Mouse (Mus musculus) MEL (cell line): ENCODE results near the gene Pygo2. TPM values are rescaled to one million over a fixed set of nuclear protein-coding genes. Genes with fewer than 3 reads are reported as not detected.

Experiments used
- DNase-seq: peaks from one replicate; pipeline ENCODE4 v3.0.0; 2011; ENCODE audit warnings: low read depth, low spot score
- H3K27ac ChIP-seq: 2 replicates; pipeline ENCODE4 v1.5.1; 2012; ENCODE audit warnings: low read depth, mild to moderate bottlenecking, control low read depth, low read length, moderate library complexity; ENCODE audit not compliant: control insufficient read depth
- H3K27me3 ChIP-seq, 2 experiments: fragments of 150-350 bp in 1 of 2; sonication (generic) in 1 of 2; 2 replicates each; pipeline ENCODE4 v1.6.1; 2012; ENCODE audit warnings: low read length in 2 of 2, mild to moderate bottlenecking in 2 of 2, improper control_type of control experiment in 1 of 2, moderate library complexity in 1 of 2; ENCODE audit not compliant: insufficient read depth in 2 of 2, control insufficient read depth in 1 of 2
- H3K36me3 ChIP-seq, 2 experiments: 2 replicates each; pipeline ENCODE4 v1.6.1; 2012 to 2014; ENCODE audit warnings: low read length in 2 of 2, improper control_type of control experiment in 1 of 2, inconsistent platforms in 1 of 2, mild to moderate bottlenecking in 1 of 2; ENCODE audit not compliant: insufficient read depth in 2 of 2, control insufficient read depth in 1 of 2
- H3K4me1 ChIP-seq, 2 experiments: fragments of 150-350 bp in 1 of 2; sonication (generic) in 1 of 2; 2 replicates each; pipeline ENCODE4 v1.6.1; 2012; ENCODE audit warnings: low read length in 2 of 2, improper control_type of control experiment in 1 of 2, mild to moderate bottlenecking in 1 of 2; ENCODE audit not compliant: insufficient read depth in 2 of 2, control insufficient read depth in 1 of 2
- H3K4me3 ChIP-seq, 2 experiments: fragments of 150-350 bp in 1 of 2; sonication (generic) in 1 of 2; 2 replicates each; pipeline ENCODE4 v1.5.1; 2012; ENCODE audit warnings: low read depth in 2 of 2, low read length in 2 of 2, mild to moderate bottlenecking in 2 of 2, moderate library complexity in 2 of 2, control low read depth in 1 of 2, improper control_type of control experiment in 1 of 2; ENCODE audit not compliant: control insufficient read depth in 1 of 2, insufficient read depth in 1 of 2
- H3K79me2 ChIP-seq: 2 replicates; pipeline ENCODE4 v1.6.1; 2012; ENCODE audit warnings: mild to moderate bottlenecking, low read length, moderate library complexity; ENCODE audit not compliant: control insufficient read depth, poor library complexity, insufficient read depth
- H3K9ac ChIP-seq: 2 replicates; pipeline ENCODE4 v1.6.1; 2012; ENCODE audit warnings: low read depth, mild to moderate bottlenecking, control low read depth, low read length, moderate library complexity; ENCODE audit not compliant: control insufficient read depth, poor library complexity, severe bottlenecking
- H3K9me3 ChIP-seq: fragments of 150-350 bp; sonication (generic); replicated peaks from 2 replicates; pipeline ENCODE4 v1.6.1; 2012; ENCODE audit warnings: mild to moderate bottlenecking, low read length, improper control_type of control experiment, moderate library complexity; ENCODE audit not compliant: insufficient read depth
- BHLHE40 ChIP-seq: IDR thresholded peaks from 2 replicates; pipeline ENCODE4 v1.6.1; 2012; ENCODE audit warnings: low read depth, mild to moderate bottlenecking, inconsistent platforms, low read length, improper control_type of control experiment, borderline replicate concordance
- CHD1 ChIP-seq: IDR thresholded peaks from 2 replicates; pipeline ENCODE4 v1.6.1; 2012; ENCODE audit warnings: low read depth, mild to moderate bottlenecking, inconsistent platforms, low read length, improper control_type of control experiment
- CHD2 ChIP-seq: IDR thresholded peaks from 2 replicates; pipeline ENCODE4 v1.6.1; 2011; ENCODE audit warnings: low read length, improper control_type of control experiment
- CTCF ChIP-seq, 3 experiments: IDR thresholded peaks in 2 of 3; conservative IDR thresholded peaks in 1 of 3; 2 replicates each; pipeline ENCODE4 v1.5.1; 2011 to 2012; ENCODE audit warnings: low read length in 3 of 3, low read depth in 2 of 3, mild to moderate bottlenecking in 2 of 3, improper control_type of control experiment in 1 of 3, inconsistent platforms in 1 of 3, mixed read lengths in 1 of 3, moderate library complexity in 1 of 3; ENCODE audit not compliant: control insufficient read depth in 1 of 3, insufficient read depth in 1 of 3, poor library complexity in 1 of 3, severe bottlenecking in 1 of 3
- E2F4 ChIP-seq: IDR thresholded peaks from 2 replicates; pipeline ENCODE4 v1.6.1; 2011; ENCODE audit warnings: low read depth, low read length, improper control_type of control experiment, borderline replicate concordance
- ELF1 ChIP-seq: IDR thresholded peaks from 2 replicates; pipeline ENCODE4 v1.6.1; 2014; ENCODE audit warnings: low read depth, mild to moderate bottlenecking, inconsistent platforms, low read length, improper control_type of control experiment, moderate library complexity
- EP300 ChIP-seq, 2 experiments: IDR thresholded peaks; 2 replicates each; pipeline ENCODE4 v1.6.1; 2011; ENCODE audit warnings: improper control_type of control experiment in 2 of 2, low read length in 2 of 2, low read depth in 1 of 2, mild to moderate bottlenecking in 1 of 2
- ETS1 ChIP-seq: IDR thresholded peaks from 2 replicates; pipeline ENCODE4 v1.6.1; 2012; ENCODE audit warnings: low read depth, mild to moderate bottlenecking, inconsistent platforms, low read length, improper control_type of control experiment, moderate library complexity
- GABPA ChIP-seq: IDR thresholded peaks from 2 replicates; pipeline ENCODE4 v1.6.1; 2012; ENCODE audit warnings: low read depth, mild to moderate bottlenecking, inconsistent platforms, low read length, improper control_type of control experiment, moderate library complexity
- GATA1 ChIP-seq: IDR thresholded peaks from 2 replicates; pipeline ENCODE4 v1.6.1; 2011; ENCODE audit warnings: low read depth, low read length, improper control_type of control experiment
- HCFC1 ChIP-seq: IDR thresholded peaks from 2 replicates; pipeline ENCODE4 v1.6.1; 2012; ENCODE audit warnings: low read depth, mild to moderate bottlenecking, inconsistent platforms, low read length, improper control_type of control experiment, moderate library complexity
- JUND ChIP-seq: IDR thresholded peaks from 2 replicates; pipeline ENCODE4 v1.6.1; 2011; ENCODE audit warnings: low read depth, mild to moderate bottlenecking, improper control_type of control experiment, low read length
- KAT2A ChIP-seq: conservative IDR thresholded peaks from 2 replicates; pipeline ENCODE4 v1.6.1; 2012; ENCODE audit warnings: low read depth, low read length, improper control_type of control experiment, inconsistent platforms
- MAFK ChIP-seq: IDR thresholded peaks from 2 replicates; pipeline ENCODE4 v1.6.1; 2011; ENCODE audit warnings: low read depth, mild to moderate bottlenecking, low read length, improper control_type of control experiment, borderline replicate concordance
- MAX ChIP-seq: IDR thresholded peaks from 2 replicates; pipeline ENCODE4 v1.6.1; 2011; ENCODE audit warnings: low read length, improper control_type of control experiment
- MEF2A ChIP-seq: IDR thresholded peaks from 2 replicates; pipeline ENCODE4 v1.6.1; 2014; ENCODE audit warnings: low read depth, mild to moderate bottlenecking, inconsistent platforms, low read length, improper control_type of control experiment; ENCODE audit not compliant: poor library complexity, insufficient replicate concordance, severe bottlenecking; ENCODE audit errors: extremely low read depth
- MXI1 ChIP-seq: IDR thresholded peaks from 2 replicates; pipeline ENCODE4 v1.6.1; 2011; ENCODE audit warnings: mild to moderate bottlenecking, low read depth, low read length, improper control_type of control experiment
- MYB ChIP-seq: IDR thresholded peaks from 2 replicates; pipeline ENCODE4 v1.6.1; 2011; ENCODE audit warnings: mild to moderate bottlenecking, low read depth, low read length, improper control_type of control experiment
- MYC ChIP-seq: IDR thresholded peaks from 2 replicates; pipeline ENCODE4 v1.6.1; 2011; ENCODE audit warnings: low read depth, mild to moderate bottlenecking, low read length, improper control_type of control experiment, moderate library complexity
- NELFE ChIP-seq: IDR thresholded peaks from 2 replicates; pipeline ENCODE4 v1.6.1; 2011; ENCODE audit warnings: low read depth, low read length, improper control_type of control experiment
- NRF1 ChIP-seq: IDR thresholded peaks from 2 replicates; pipeline ENCODE4 v1.6.1; 2014; ENCODE audit warnings: low read depth, mild to moderate bottlenecking, inconsistent platforms, low read length, improper control_type of control experiment, moderate library complexity; ENCODE audit not compliant: poor library complexity, insufficient read depth, severe bottlenecking
- POLR2A ChIP-seq, 2 experiments: IDR thresholded peaks; 2 replicates each; pipeline ENCODE4 v1.6.1; 2011 to 2012; ENCODE audit warnings: low read length in 2 of 2, mild to moderate bottlenecking in 2 of 2, control low read depth in 1 of 2, improper control_type of control experiment in 1 of 2, low read depth in 1 of 2, moderate library complexity in 1 of 2; ENCODE audit not compliant: control insufficient read depth in 1 of 2, insufficient read depth in 1 of 2, poor library complexity in 1 of 2
- POLR2AphosphoS5 ChIP-seq: IDR thresholded peaks from 2 replicates; pipeline ENCODE4 v1.6.1; 2012; ENCODE audit warnings: low read depth, borderline replicate concordance, mild to moderate bottlenecking, inconsistent platforms, low read length, moderate library complexity, mixed read lengths
- RAD21 ChIP-seq: IDR thresholded peaks from 2 replicates; pipeline ENCODE4 v1.6.1; 2011; ENCODE audit warnings: mild to moderate bottlenecking, low read depth, low read length, improper control_type of control experiment
- RCOR1 ChIP-seq: IDR thresholded peaks from 2 replicates; pipeline ENCODE4 v1.6.1; 2012; ENCODE audit warnings: low read depth, mild to moderate bottlenecking, inconsistent platforms, low read length, improper control_type of control experiment
- SIN3A ChIP-seq: IDR thresholded peaks from 2 replicates; pipeline ENCODE4 v1.6.1; 2012; ENCODE audit warnings: low read length, improper control_type of control experiment, inconsistent platforms
- SMC3 ChIP-seq: IDR thresholded peaks from 2 replicates; pipeline ENCODE4 v1.6.1; 2011; ENCODE audit warnings: low read depth, low read length, improper control_type of control experiment
- TAL1 ChIP-seq: IDR thresholded peaks from 2 replicates; pipeline ENCODE4 v1.6.1; 2012; ENCODE audit warnings: mild to moderate bottlenecking, inconsistent platforms, low read length, moderate library complexity, mixed read lengths
- TBP ChIP-seq: IDR thresholded peaks from 2 replicates; pipeline ENCODE4 v1.8.0; 2011; ENCODE audit warnings: low read depth, low read length, improper control_type of control experiment
- UBTF ChIP-seq: IDR thresholded peaks from 2 replicates; pipeline ENCODE4 v1.6.1; 2012; ENCODE audit warnings: low read depth, mild to moderate bottlenecking, inconsistent platforms, low read length, improper control_type of control experiment, moderate library complexity, borderline replicate concordance; ENCODE audit not compliant: insufficient read depth
- USF1 ChIP-seq: IDR thresholded peaks from 2 replicates; pipeline ENCODE4 v1.6.1; 2014; ENCODE audit warnings: low read depth, mild to moderate bottlenecking, inconsistent platforms, low read length, improper control_type of control experiment, moderate library complexity
- USF2 ChIP-seq, 2 experiments: IDR thresholded peaks; 2 replicates each; pipeline ENCODE4 v1.6.1; 2011 to 2012; ENCODE audit warnings: improper control_type of control experiment in 2 of 2, low read length in 2 of 2, borderline replicate concordance in 1 of 2, inconsistent platforms in 1 of 2, low read depth in 1 of 2, mild to moderate bottlenecking in 1 of 2; ENCODE audit not compliant: insufficient read depth in 1 of 2
- ZC3H11A ChIP-seq: IDR thresholded peaks from 2 replicates; pipeline ENCODE4 v1.6.1; 2012; ENCODE audit warnings: low read depth, mild to moderate bottlenecking, inconsistent platforms, low read length, improper control_type of control experiment
- ZMIZ1 ChIP-seq: IDR thresholded peaks from 2 replicates; pipeline ENCODE4 v1.6.1; 2012; ENCODE audit warnings: low read depth, mild to moderate bottlenecking, inconsistent platforms, low read length, improper control_type of control experiment, moderate library complexity
- ZNF384 ChIP-seq: IDR thresholded peaks from 2 replicates; pipeline ENCODE4 v1.6.1; 2012; ENCODE audit warnings: low read depth, mild to moderate bottlenecking, inconsistent platforms, low read length, improper control_type of control experiment
- polyA plus RNA-seq, 2 experiments: library from polyadenylated mRNA; stranded (reverse) in 1 of 2; unstranded in 1 of 2; fragments of >175 nt in 1 of 2; fragments of >200 nt in 1 of 2; gene quantifications; 2 replicates each; pipeline versions ENCODE4 v1.2.1 to v1.2.4; 2012; ENCODE audit warnings: low replicate concordance in 2 of 2, low read depth in 1 of 2; ENCODE audit not compliant: insufficient read length in 2 of 2, insufficient read depth in 1 of 2, missing spikeins in 1 of 2
- total RNA-seq: library from RNA; depleted of rRNA; stranded (reverse); fragments of 300-350 nt; gene quantifications from 2 replicates; pipeline ENCODE4 v1.2.3, GENCODE M21; 2012

The Pygo2 gene
- total and polyA plus RNA-seq, 3 experiments: 50.3 to 61.1 TPM; not detected in 1

DNA sequence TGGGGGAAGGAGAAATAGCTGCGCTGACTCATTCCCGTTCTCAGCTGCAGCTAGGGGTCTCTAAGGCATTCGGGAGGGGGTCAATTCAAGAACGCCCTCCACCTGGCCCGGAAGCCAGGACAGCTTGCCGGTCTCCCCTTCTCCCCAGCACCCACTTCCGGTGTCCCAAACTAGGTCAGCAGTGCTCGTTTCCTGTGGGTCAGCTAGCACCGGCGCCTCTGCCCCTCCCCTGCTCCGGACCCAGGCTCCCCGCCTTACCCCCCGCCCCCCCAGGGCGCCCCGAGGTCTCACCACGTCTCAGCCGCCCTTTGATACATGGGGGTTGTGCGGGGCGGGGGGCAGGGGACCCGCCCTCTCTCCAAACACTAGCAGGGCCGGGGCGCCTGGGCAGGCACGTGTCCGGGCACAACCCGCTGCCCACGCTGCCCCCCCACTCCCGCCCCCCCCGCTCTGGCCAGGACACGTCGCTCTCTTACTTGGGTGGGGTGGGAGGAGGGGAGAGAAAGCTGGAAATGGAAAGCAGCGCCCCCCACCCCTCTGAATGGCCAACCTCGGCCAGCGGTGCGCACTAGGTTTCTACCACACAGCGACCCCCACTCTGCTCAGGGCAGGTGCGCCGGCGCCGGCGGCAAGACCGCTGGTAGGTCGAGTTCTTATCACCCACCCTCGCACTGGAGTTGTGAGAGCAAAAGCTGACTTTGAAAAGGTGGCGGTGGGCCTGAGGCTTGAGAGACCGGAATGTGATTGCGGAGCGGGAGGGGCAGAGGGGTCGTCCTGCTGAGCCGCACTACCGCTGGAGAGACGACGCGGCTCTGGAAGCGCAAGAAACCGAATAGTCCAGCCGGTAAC, 38.1 kb upstream of the Pygo2 start:
- Histone ChIP-seq H3K9me3 (no peaks in the 10 kb centered on the region), H3K9ac (peak overlapping the region; percentile 83), H3K27me3 (no peaks in the 10 kb centered on the region), H3K27ac (peak overlapping the region; percentile 82), H3K4me3 (peak overlapping the region; percentile 86 to 94), H3K79me2 (peaks cover 16% of the 10 kb centered on the region), H3K36me3 (peaks cover 0 to 32% of the 10 kb centered on the region in 2 experiments; a peak in 2 of 4 replicates), H3K4me1 (peaks cover 14 to 43% of the 10 kb centered on the region in 2 experiments)
- DNase-seq: peak; percentile 68
- TF ChIP-seq NELFE (peak; percentile 31), ETS1 (peak; percentile 33; the same call in 1 of the 2 replicates), MYB (no peak), MAX (peak; percentile 42; the same call in 1 of the 2 replicates), RAD21 (no peak), ELF1 (peak; percentile 55; the same call in 1 of the 2 replicates), CTCF (IDR thresholded peaks at IDR 0.05 in 2 of 3, conservative IDR thresholded peaks at IDR 0.05 in 1 of 3; ENCODE audit: control insufficient read depth in 1 of 3, insufficient read depth in 1 of 3, low read depth in 2 of 3, low read length in 3 of 3, poor library complexity in 1 of 3, severe bottlenecking in 1 of 3) (no peak), USF1 (0 out of 2 replicates have a peak, but pooled peaks have one; percentile 2), CHD1 (no peak; the same call in 1 of the 2 replicates), SIN3A (peak; percentile 71), TBP (no peak), ZNF384 (no peak), MEF2A (no peak), POLR2A (IDR thresholded peaks at IDR 0.05; ENCODE audit: control insufficient read depth in 1 of 2, insufficient read depth in 1 of 2, low read depth in 1 of 2, low read length in 2 of 2, poor library complexity in 1 of 2) (peak in 1 of 2 experiments; percentile 27; a peak in 2 of 4 replicates), JUND (no peak), ZC3H11A (no peak), TAL1 (no peak), SMC3 (no peak), HCFC1 (peak; percentile 50; the same call in 1 of the 2 replicates), USF2 (IDR thresholded peaks at IDR 0.05; ENCODE audit: borderline replicate concordance in 1 of 2, insufficient read depth in 1 of 2, low read depth in 1 of 2, low read length in 2 of 2) (no peak), MYC (no peak), POLR2AphosphoS5 (no peak), GABPA (no peak), RCOR1 (no peak), MXI1 (peak; percentile 63), ZMIZ1 (no peak), E2F4 (no peak), KAT2A (no peak), EP300 (IDR thresholded peaks at IDR 0.05; ENCODE audit: low read depth in 1 of 2, low read length in 2 of 2) (no peak), MAFK (no peak), BHLHE40 (no peak), CHD2 (no peak), NRF1 (peak; percentile 70), UBTF (no peak), GATA1 (0 out of 2 replicates have a peak, but pooled peaks have one; percentile 22)
